Mouse (Mus musculus) MEL (cell line): ENCODE measurements around the gene Cd44. TPM values are rescaled to one million over a fixed set of nuclear protein-coding genes. Genes with fewer than 3 reads are reported as not detected.

Source experiments
- DNase-seq: peaks from one replicate; pipeline ENCODE4 v3.0.0; 2011; ENCODE audit warnings: low read depth, low spot score
- H3K27ac ChIP-seq: 2 replicates; pipeline ENCODE4 v1.5.1; 2012; ENCODE audit warnings: low read depth, mild to moderate bottlenecking, control low read depth, low read length, moderate library complexity; ENCODE audit not compliant: control insufficient read depth
- H3K27me3 ChIP-seq, 2 experiments: fragments of 150-350 bp in 1 of 2; sonication (generic) in 1 of 2; 2 replicates each; pipeline ENCODE4 v1.6.1; 2012; ENCODE audit warnings: low read length in 2 of 2, mild to moderate bottlenecking in 2 of 2, improper control_type of control experiment in 1 of 2, moderate library complexity in 1 of 2; ENCODE audit not compliant: insufficient read depth in 2 of 2, control insufficient read depth in 1 of 2
- H3K36me3 ChIP-seq, 2 experiments: 2 replicates each; pipeline ENCODE4 v1.6.1; 2012 to 2014; ENCODE audit warnings: low read length in 2 of 2, improper control_type of control experiment in 1 of 2, inconsistent platforms in 1 of 2, mild to moderate bottlenecking in 1 of 2; ENCODE audit not compliant: insufficient read depth in 2 of 2, control insufficient read depth in 1 of 2
- H3K4me1 ChIP-seq, 2 experiments: fragments of 150-350 bp in 1 of 2; sonication (generic) in 1 of 2; 2 replicates each; pipeline ENCODE4 v1.6.1; 2012; ENCODE audit warnings: low read length in 2 of 2, improper control_type of control experiment in 1 of 2, mild to moderate bottlenecking in 1 of 2; ENCODE audit not compliant: insufficient read depth in 2 of 2, control insufficient read depth in 1 of 2
- H3K4me3 ChIP-seq, 2 experiments: fragments of 150-350 bp in 1 of 2; sonication (generic) in 1 of 2; 2 replicates each; pipeline ENCODE4 v1.5.1; 2012; ENCODE audit warnings: low read depth in 2 of 2, low read length in 2 of 2, mild to moderate bottlenecking in 2 of 2, moderate library complexity in 2 of 2, control low read depth in 1 of 2, improper control_type of control experiment in 1 of 2; ENCODE audit not compliant: control insufficient read depth in 1 of 2, insufficient read depth in 1 of 2
- H3K79me2 ChIP-seq: 2 replicates; pipeline ENCODE4 v1.6.1; 2012; ENCODE audit warnings: mild to moderate bottlenecking, low read length, moderate library complexity; ENCODE audit not compliant: control insufficient read depth, poor library complexity, insufficient read depth
- H3K9ac ChIP-seq: 2 replicates; pipeline ENCODE4 v1.6.1; 2012; ENCODE audit warnings: low read depth, mild to moderate bottlenecking, control low read depth, low read length, moderate library complexity; ENCODE audit not compliant: control insufficient read depth, poor library complexity, severe bottlenecking
- H3K9me3 ChIP-seq: fragments of 150-350 bp; sonication (generic); replicated peaks from 2 replicates; pipeline ENCODE4 v1.6.1; 2012; ENCODE audit warnings: mild to moderate bottlenecking, low read length, improper control_type of control experiment, moderate library complexity; ENCODE audit not compliant: insufficient read depth
- BHLHE40 ChIP-seq: IDR thresholded peaks from 2 replicates; pipeline ENCODE4 v1.6.1; 2012; ENCODE audit warnings: low read depth, mild to moderate bottlenecking, inconsistent platforms, low read length, improper control_type of control experiment, borderline replicate concordance
- CHD1 ChIP-seq: IDR thresholded peaks from 2 replicates; pipeline ENCODE4 v1.6.1; 2012; ENCODE audit warnings: low read depth, mild to moderate bottlenecking, inconsistent platforms, low read length, improper control_type of control experiment
- CHD2 ChIP-seq: IDR thresholded peaks from 2 replicates; pipeline ENCODE4 v1.6.1; 2011; ENCODE audit warnings: low read length, improper control_type of control experiment
- CTCF ChIP-seq, 3 experiments: IDR thresholded peaks in 2 of 3; conservative IDR thresholded peaks in 1 of 3; 2 replicates each; pipeline ENCODE4 v1.5.1; 2011 to 2012; ENCODE audit warnings: low read length in 3 of 3, low read depth in 2 of 3, mild to moderate bottlenecking in 2 of 3, improper control_type of control experiment in 1 of 3, inconsistent platforms in 1 of 3, mixed read lengths in 1 of 3, moderate library complexity in 1 of 3; ENCODE audit not compliant: control insufficient read depth in 1 of 3, insufficient read depth in 1 of 3, poor library complexity in 1 of 3, severe bottlenecking in 1 of 3
- EP300 ChIP-seq, 2 experiments: IDR thresholded peaks; 2 replicates each; pipeline ENCODE4 v1.6.1; 2011; ENCODE audit warnings: improper control_type of control experiment in 2 of 2, low read length in 2 of 2, low read depth in 1 of 2, mild to moderate bottlenecking in 1 of 2
- ETS1 ChIP-seq: IDR thresholded peaks from 2 replicates; pipeline ENCODE4 v1.6.1; 2012; ENCODE audit warnings: low read depth, mild to moderate bottlenecking, inconsistent platforms, low read length, improper control_type of control experiment, moderate library complexity
- JUND ChIP-seq: IDR thresholded peaks from 2 replicates; pipeline ENCODE4 v1.6.1; 2011; ENCODE audit warnings: low read depth, mild to moderate bottlenecking, improper control_type of control experiment, low read length
- MAFK ChIP-seq: IDR thresholded peaks from 2 replicates; pipeline ENCODE4 v1.6.1; 2011; ENCODE audit warnings: low read depth, mild to moderate bottlenecking, low read length, improper control_type of control experiment, borderline replicate concordance
- MAX ChIP-seq: IDR thresholded peaks from 2 replicates; pipeline ENCODE4 v1.6.1; 2011; ENCODE audit warnings: low read length, improper control_type of control experiment
- MXI1 ChIP-seq: IDR thresholded peaks from 2 replicates; pipeline ENCODE4 v1.6.1; 2011; ENCODE audit warnings: mild to moderate bottlenecking, low read depth, low read length, improper control_type of control experiment
- MYB ChIP-seq: IDR thresholded peaks from 2 replicates; pipeline ENCODE4 v1.6.1; 2011; ENCODE audit warnings: mild to moderate bottlenecking, low read depth, low read length, improper control_type of control experiment
- NRF1 ChIP-seq: IDR thresholded peaks from 2 replicates; pipeline ENCODE4 v1.6.1; 2014; ENCODE audit warnings: low read depth, mild to moderate bottlenecking, inconsistent platforms, low read length, improper control_type of control experiment, moderate library complexity; ENCODE audit not compliant: poor library complexity, insufficient read depth, severe bottlenecking
- POLR2A ChIP-seq, 2 experiments: IDR thresholded peaks; 2 replicates each; pipeline ENCODE4 v1.6.1; 2011 to 2012; ENCODE audit warnings: low read length in 2 of 2, mild to moderate bottlenecking in 2 of 2, control low read depth in 1 of 2, improper control_type of control experiment in 1 of 2, low read depth in 1 of 2, moderate library complexity in 1 of 2; ENCODE audit not compliant: control insufficient read depth in 1 of 2, insufficient read depth in 1 of 2, poor library complexity in 1 of 2
- RAD21 ChIP-seq: IDR thresholded peaks from 2 replicates; pipeline ENCODE4 v1.6.1; 2011; ENCODE audit warnings: mild to moderate bottlenecking, low read depth, low read length, improper control_type of control experiment
- RCOR1 ChIP-seq: IDR thresholded peaks from 2 replicates; pipeline ENCODE4 v1.6.1; 2012; ENCODE audit warnings: low read depth, mild to moderate bottlenecking, inconsistent platforms, low read length, improper control_type of control experiment
- SIN3A ChIP-seq: IDR thresholded peaks from 2 replicates; pipeline ENCODE4 v1.6.1; 2012; ENCODE audit warnings: low read length, improper control_type of control experiment, inconsistent platforms
- SMC3 ChIP-seq: IDR thresholded peaks from 2 replicates; pipeline ENCODE4 v1.6.1; 2011; ENCODE audit warnings: low read depth, low read length, improper control_type of control experiment
- TAL1 ChIP-seq: IDR thresholded peaks from 2 replicates; pipeline ENCODE4 v1.6.1; 2012; ENCODE audit warnings: mild to moderate bottlenecking, inconsistent platforms, low read length, moderate library complexity, mixed read lengths
- UBTF ChIP-seq: IDR thresholded peaks from 2 replicates; pipeline ENCODE4 v1.6.1; 2012; ENCODE audit warnings: low read depth, mild to moderate bottlenecking, inconsistent platforms, low read length, improper control_type of control experiment, moderate library complexity, borderline replicate concordance; ENCODE audit not compliant: insufficient read depth
- USF2 ChIP-seq, 2 experiments: IDR thresholded peaks; 2 replicates each; pipeline ENCODE4 v1.6.1; 2011 to 2012; ENCODE audit warnings: improper control_type of control experiment in 2 of 2, low read length in 2 of 2, borderline replicate concordance in 1 of 2, inconsistent platforms in 1 of 2, low read depth in 1 of 2, mild to moderate bottlenecking in 1 of 2; ENCODE audit not compliant: insufficient read depth in 1 of 2
- polyA plus RNA-seq, 2 experiments: library from polyadenylated mRNA; stranded (reverse) in 1 of 2; unstranded in 1 of 2; fragments of >175 nt in 1 of 2; fragments of >200 nt in 1 of 2; gene quantifications; 2 replicates each; pipeline versions ENCODE4 v1.2.1 to v1.2.4; 2012; ENCODE audit warnings: low replicate concordance in 2 of 2, low read depth in 1 of 2; ENCODE audit not compliant: insufficient read length in 2 of 2, insufficient read depth in 1 of 2, missing spikeins in 1 of 2
- total RNA-seq: library from RNA; depleted of rRNA; stranded (reverse); fragments of 300-350 nt; gene quantifications from 2 replicates; pipeline ENCODE4 v1.2.3, GENCODE M21; 2012

Cd44 gene
- total and polyA plus RNA-seq, 3 experiments = 43.8 to 226 (median 53.9) TPM

GRCm38 (mm10) chr2:102778208-102778607 lies 123.3 kb downstream of the Cd44 start:
- no peak overlapping the region for H3K4me3 ChIP-seq
- H3K9me3 ChIP-seq = no peaks in the 10 kb centered on the region
- H3K27ac ChIP-seq = no peak overlapping the region
- no peak for TF ChIP-seq NRF1
- TF ChIP-seq POLR2A (IDR thresholded peaks at IDR 0.05; ENCODE audit: control insufficient read depth in 1 of 2, insufficient read depth in 1 of 2, low read depth in 1 of 2, low read length in 2 of 2, poor library complexity in 1 of 2) = no peak
- TF ChIP-seq ETS1 = no peak
- no peak for TF ChIP-seq USF2 (IDR thresholded peaks at IDR 0.05; ENCODE audit: borderline replicate concordance in 1 of 2, insufficient read depth in 1 of 2, low read depth in 1 of 2, low read length in 2 of 2)
- no peak for TF ChIP-seq EP300 (IDR thresholded peaks at IDR 0.05; ENCODE audit: low read depth in 1 of 2, low read length in 2 of 2)
- TF ChIP-seq JUND = no peak
- TF ChIP-seq MYB = no peak
- TF ChIP-seq MAFK = no peak
- no peak for TF ChIP-seq MAX
- no peak for TF ChIP-seq SMC3
- TF ChIP-seq RCOR1 = no peak
- no peak for TF ChIP-seq MXI1
- TF ChIP-seq SIN3A = no peak
- TF ChIP-seq RAD21 = no peak
- H3K4me1 ChIP-seq = no peaks in the 10 kb centered on the region
- no peak for DNase-seq
- H3K79me2 ChIP-seq = no peaks in the 10 kb centered on the region
- H3K27me3 ChIP-seq = peaks cover 11 to 27% of the 10 kb centered on the region in 2 experiments
- H3K9ac ChIP-seq = no peak overlapping the region
- H3K36me3 ChIP-seq = no peaks in the 10 kb centered on the region

DNA sequence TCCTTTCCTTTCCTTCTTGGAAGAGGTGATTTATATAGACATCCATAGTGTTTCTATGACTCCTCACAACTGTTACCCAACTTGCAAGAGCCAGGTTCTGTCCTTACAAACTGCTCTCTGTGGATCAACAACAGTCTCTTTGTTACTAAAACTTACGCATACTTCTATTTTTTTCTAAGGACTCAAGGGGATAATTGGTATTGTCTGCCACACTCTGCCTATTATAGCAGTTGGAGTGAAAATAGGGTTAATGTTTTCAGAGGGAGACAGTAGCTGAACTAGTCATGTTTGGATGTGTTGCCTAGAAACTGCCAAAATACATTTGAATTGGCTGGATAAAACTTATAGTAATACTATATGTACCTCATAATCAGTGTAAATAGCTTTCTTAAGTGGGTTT lies 125.9 kb downstream of the Cd44 start:
- Histone ChIP-seq H3K4me3 (no peak overlapping the region), H3K4me1 (no peaks in the 10 kb centered on the region), H3K9ac (no peak overlapping the region), H3K36me3 (no peaks in the 10 kb centered on the region), H3K79me2 (no peaks in the 10 kb centered on the region), H3K27ac (no peak overlapping the region), H3K27me3 (peaks cover 11 to 24% of the 10 kb centered on the region in 2 experiments), H3K9me3 (no peaks in the 10 kb centered on the region)
- TF ChIP-seq MAFK = no peak
- no peak for TF ChIP-seq BHLHE40
- TF ChIP-seq ETS1 = no peak
- TF ChIP-seq UBTF = no peak
- no peak for TF ChIP-seq TAL1
- no peak for TF ChIP-seq MYB
- TF ChIP-seq EP300 (IDR thresholded peaks at IDR 0.05; ENCODE audit: low read depth in 1 of 2, low read length in 2 of 2) = no peak
- no peak for TF ChIP-seq CTCF (IDR thresholded peaks at IDR 0.05 in 2 of 3, conservative IDR thresholded peaks at IDR 0.05 in 1 of 3; ENCODE audit: control insufficient read depth in 1 of 3, insufficient read depth in 1 of 3, low read depth in 2 of 3, low read length in 3 of 3, poor library complexity in 1 of 3, severe bottlenecking in 1 of 3)
- TF ChIP-seq CHD2 = no peak
- TF ChIP-seq CHD1 = no peak
- TF ChIP-seq RCOR1 = no peak
- DNase-seq = no peak
